Mouse (Mus musculus): ENCODE data around the gene Srr.
A peak's percentile ranks its signal among the peaks of the same experiment; 100 is the strongest.

Srr gene

GRCm38 (mm10) chr11:74925577-74926387 lies at the start of gene Srr, which contains the start of gene Smg6:
Gene Srr (minus strand): TSS chr11:74925948.
Gene Smg6 (plus strand): TSS chr11:74925823.
- DNase-seq, result peak; percentile 98

- DNase-seq, result no peak
Observed at GRCm38 (mm10) chr11:74974615-74975014, 48.9 kb upstream of the Srr start.

- DNase-seq, result no peak
Observed at GRCm38 (mm10) chr11:74973290-74974157, 47.8 kb upstream of the Srr start.

- DNase-seq, result no peak
Observed at GRCm38 (mm10) chr11:74965516-74965915, 39.8 kb upstream of the Srr start.

- DNase-seq, result no peak
Observed at GRCm38 (mm10) chr11:74962846-74963407, 37.2 kb upstream of the Srr start.

GRCm38 (mm10) chr11:74961953-74962352 lies 36.2 kb upstream of the Srr start:
- DNase-seq, result no peak

GRCm38 (mm10) chr11:74960031-74960551 lies 34.3 kb upstream of the Srr start:
- no peak for DNase-seq

GRCm38 (mm10) chr11:74959501-74959900 lies 33.8 kb upstream of the Srr start:
- DNase-seq, result no peak

- DNase-seq, result no peak
Observed at GRCm38 (mm10) chr11:74957600-74957999, 31.9 kb upstream of the Srr start.

- DNase-seq, result no peak
Observed at GRCm38 (mm10) chr11:74956006-74956405, 30.3 kb upstream of the Srr start.

GRCm38 (mm10) chr11:74954901-74955300 lies 29.2 kb upstream of the Srr start:
- DNase-seq, result no peak

- DNase-seq, result peak; percentile 62
Observed at GRCm38 (mm10) chr11:74946348-74946747, 20.6 kb upstream of the Srr start.

- DNase-seq, result no peak
Observed at GRCm38 (mm10) chr11:74930391-74930790, 4.6 kb upstream of the Srr start.

- DNase-seq, result no peak
Observed at GRCm38 (mm10) chr11:74929111-74929510, 3.4 kb upstream of the Srr start.

GRCm38 (mm10) chr11:74927236-74927725 lies 1.5 kb upstream of the Srr start:
- no peak for DNase-seq

GRCm38 (mm10) chr11:74926388-74927005 lies 749 bp upstream of the Srr start:
- peak; percentile 16 for DNase-seq

- DNase-seq, result peak; percentile 12
Observed at GRCm38 (mm10) chr11:74924149-74924548, 1.6 kb downstream of the Srr start.

- DNase-seq, result no peak
Observed at GRCm38 (mm10) chr11:74919249-74919648, 6.5 kb downstream of the Srr start.

- DNase-seq, result no peak
Observed at GRCm38 (mm10) chr11:74912492-74912891, 13.3 kb downstream of the Srr start.

GRCm38 (mm10) chr11:74909978-74910377 lies 15.8 kb downstream of the Srr start:
- no peak for DNase-seq

GRCm38 (mm10) chr11:74908618-74909399 lies 16.9 kb downstream of the Srr start:
- DNase-seq, result no peak

- DNase-seq, result no peak
Observed at GRCm38 (mm10) chr11:74907850-74908249, 17.9 kb downstream of the Srr start.

Measured in embryo, embryonic 11 days (tissue).